Mouse (Mus musculus): ENCODE results near the gene Gpha2.

The Gpha2 gene

GRCm38 (mm10) chr19:6272053-6272452 is 45.9 kb downstream of the Gpha2 start:
- CTCF ChIA-PET: no interaction called here

GRCm38 (mm10) chr19:6272738-6273137 is 46.6 kb downstream of the Gpha2 start:
- CTCF ChIA-PET: interaction anchor here (0.7 kb wide), 1 partner anchor 50 kb away, joined by 4 read pairs; no protein-coding TSS in a partner anchor

DNA sequence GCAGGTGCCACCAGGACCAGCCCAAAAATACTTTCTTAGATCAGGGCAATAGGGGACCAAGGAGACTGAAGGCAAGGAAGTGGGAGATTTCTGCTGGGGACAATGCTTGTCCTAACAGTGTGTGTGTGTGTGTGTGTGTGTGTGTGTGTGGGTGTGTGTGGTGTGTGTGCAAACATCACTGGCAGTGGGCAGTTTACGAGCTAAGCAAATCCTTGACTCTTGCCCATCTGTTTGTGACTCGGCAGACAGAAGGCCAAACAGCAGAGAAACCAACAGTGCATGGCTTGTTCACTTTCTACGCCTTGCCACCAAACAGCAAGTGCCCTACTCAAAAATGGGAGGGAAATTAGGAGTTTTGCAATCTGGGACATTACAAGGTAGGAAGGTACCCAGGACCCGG is 47.4 kb downstream of the Gpha2 start:
- CTCF ChIA-PET: interaction anchor here (0.7 kb wide), 1 partner anchor 50 kb away, joined by 4 read pairs; no protein-coding TSS in a partner anchor

GRCm38 (mm10) chr19:6273998-6274608 is 47.9 kb downstream of the Gpha2 start:
- CTCF ChIA-PET: no interaction called here

GRCm38 (mm10) chr19:6275740-6276389 is 49.7 kb downstream of the Gpha2 start:
- CTCF ChIA-PET: interaction anchor here (1.0 kb wide), 1 partner anchor 13 kb away, joined by 4 read pairs; no protein-coding TSS in a partner anchor

GRCm38 (mm10) chr19:6276426-6277421 is 50.5 kb downstream of the Gpha2 start, which contains the start of gene Ehd1:
TSS of gene Ehd1 (plus strand) at chr19:6276725.
- CTCF ChIA-PET: interaction anchor here (0.7 to 1.5 kb wide), 3 partner anchors 22 to 259 kb away, joined by 3 to 4 read pairs (median 3); no protein-coding TSS in a partner anchor
